Mouse (Mus musculus) liver, embryonic 11.5 days (tissue): ENCODE measurements around the gene Fem1b. TPM values are rescaled to one million over a fixed set of nuclear protein-coding genes. Genes with fewer than 3 reads are reported as not detected.

Experiments used
- ATAC-seq: fragments of 200-750 bp; cut with Nextera tagmentation; replicated peaks from 2 replicates; pipeline ENCODE4 v1.8.0; 2017; ENCODE audit warnings: moderate number of reproducible peaks, mild to moderate bottlenecking, moderate TSS enrichment, moderate library complexity; ENCODE audit not compliant: low FRiP score
- DNase-seq: peaks from one replicate; pipeline ENCODE4 v3.0.0-alpha.2; 2017; ENCODE audit warnings: low spot score
- H3K27ac ChIP-seq: fragments of 300-500 bp; sonication (generic); 2 replicates; pipeline ENCODE4 v1.5.1; 2014; ENCODE audit warnings: mild to moderate bottlenecking, low read depth, low read length, control low read depth
- H3K27me3 ChIP-seq: fragments of 300-500 bp; sonication (generic); replicated peaks from 2 replicates; pipeline ENCODE4 v1.6.1; 2014; ENCODE audit warnings: low read length, mixed read lengths; ENCODE audit not compliant: control insufficient read depth, insufficient read depth
- H3K36me3 ChIP-seq: fragments of 300-500 bp; sonication (generic); 2 replicates; pipeline ENCODE4 v1.6.1; 2014; ENCODE audit warnings: mild to moderate bottlenecking, low read length, moderate library complexity, mixed read lengths; ENCODE audit not compliant: control insufficient read depth, insufficient read depth
- H3K4me1 ChIP-seq: fragments of 300-500 bp; sonication (generic); replicated peaks from 2 replicates; pipeline ENCODE4 v1.6.1; 2014; ENCODE audit warnings: low read length, mixed read lengths; ENCODE audit not compliant: control insufficient read depth, insufficient read depth
- H3K4me2 ChIP-seq: fragments of 300-500 bp; sonication (generic); 2 replicates; pipeline ENCODE4 v1.6.1; 2014; ENCODE audit warnings: mild to moderate bottlenecking, control low read depth, moderate library complexity
- H3K4me3 ChIP-seq: fragments of 300-500 bp; sonication (generic); 2 replicates; pipeline ENCODE4 v1.5.1; 2014; ENCODE audit warnings: low read depth, low read length, control low read depth
- H3K9ac ChIP-seq: fragments of 300-500 bp; sonication (generic); 2 replicates; pipeline ENCODE4 v1.6.1; 2014; ENCODE audit warnings: low read depth, low read length, control low read depth
- H3K9me3 ChIP-seq: fragments of 300-500 bp; sonication (generic); 2 replicates; pipeline ENCODE4 v1.6.1; 2016; ENCODE audit warnings: low read length, inconsistent platforms, mixed read lengths; ENCODE audit not compliant: control insufficient read depth
- WGBS: fragments of 180-500 bp; shearing (Covaris S2); extraction: QIAGEN DNeasy Blood & Tissue Kit; methylation state at CpG from one replicate; pipeline ENCODE4 v1.1.7; 2014; 5-methylcytosine and 5-hydroxymethylcytosine counted together
- polyA plus RNA-seq: library from polyadenylated mRNA; unstranded; fragments of >200 nt; fragmentation: Nextera tagmentation; extraction: Ambion mirVana; gene quantifications from 2 replicates; pipeline ENCODE4 v1.2.1, GENCODE M21; 2014

Gene Fem1b
- polyA plus RNA-seq, 1 experiment from 2014 or later = 30.4 TPM

DNA sequence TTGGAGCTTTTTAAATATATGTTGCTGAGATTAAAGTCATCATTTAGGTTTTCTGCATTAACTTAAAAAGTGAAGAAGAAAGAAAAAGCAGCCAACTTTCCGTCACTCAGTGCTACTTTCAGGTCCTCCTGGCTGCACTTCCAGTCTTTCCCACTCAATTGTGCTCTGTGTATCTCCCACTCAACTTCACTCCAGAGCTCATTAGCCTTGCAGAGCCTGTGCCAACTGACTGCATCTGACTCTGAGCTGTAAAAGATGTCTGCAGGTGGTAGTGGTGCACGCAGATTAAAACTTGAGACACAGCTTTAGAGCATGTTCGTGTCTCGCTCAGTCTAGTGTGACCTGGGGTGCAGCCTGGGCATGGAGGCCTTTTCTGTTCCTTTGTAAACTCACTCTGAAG, 53.4 kb downstream of the Fem1b start:
- H3K9ac ChIP-seq = no peak overlapping the region
- H3K9me3 ChIP-seq = no peaks in the 10 kb centered on the region
- no peak overlapping the region for H3K4me2 ChIP-seq
- DNase-seq (no peak), ATAC-seq (no peak)
- H3K4me3 ChIP-seq = no peak overlapping the region
- no peak overlapping the region for H3K27ac ChIP-seq
- 83% methylated on average over 4 of the region's 4 CpGs for WGBS
- no peaks in the 10 kb centered on the region for H3K36me3 ChIP-seq
- H3K27me3 ChIP-seq = no peaks in the 10 kb centered on the region
- no peaks in the 10 kb centered on the region for H3K4me1 ChIP-seq

- Histone ChIP-seq H3K4me3 (no peak overlapping the region), H3K9ac (no peak overlapping the region), H3K4me1 (no peaks in the 10 kb centered on the region), H3K4me2 (no peak overlapping the region), H3K9me3 (no peaks in the 10 kb centered on the region), H3K36me3 (no peaks in the 10 kb centered on the region), H3K27ac (no peak overlapping the region), H3K27me3 (no peaks in the 10 kb centered on the region)
- ATAC-seq (no peak), DNase-seq (no peak)
- 79% methylated on average over 11 of the region's 11 CpGs for WGBS
Observed at GRCm38 (mm10) chr9:62750381-62750780, 61.4 kb downstream of the Fem1b start.

- H3K9ac ChIP-seq = no peak overlapping the region
- DNase-seq (no peak), ATAC-seq (no peak)
- H3K4me2 ChIP-seq = no peak overlapping the region
- H3K27ac ChIP-seq = no peak overlapping the region
- H3K36me3 ChIP-seq = no peaks in the 10 kb centered on the region
- no peaks in the 10 kb centered on the region for H3K4me1 ChIP-seq
- no peak overlapping the region for H3K4me3 ChIP-seq
- WGBS = 54% methylated on average over 6 of the region's 6 CpGs
- no peaks in the 10 kb centered on the region for H3K9me3 ChIP-seq
- no peaks in the 10 kb centered on the region for H3K27me3 ChIP-seq
Observed at GRCm38 (mm10) chr9:62749666-62750065, 62.1 kb downstream of the Fem1b start.

GRCm38 (mm10) chr9:62746646-62747045, 65.1 kb downstream of the Fem1b start:
- ATAC-seq (no peak), DNase-seq (no peak)
- Histone ChIP-seq H3K9ac (no peak overlapping the region), H3K9me3 (no peaks in the 10 kb centered on the region), H3K27me3 (no peaks in the 10 kb centered on the region), H3K4me3 (no peak overlapping the region), H3K4me1 (no peaks in the 10 kb centered on the region), H3K36me3 (no peaks in the 10 kb centered on the region), H3K4me2 (no peak overlapping the region), H3K27ac (no peak overlapping the region)
- WGBS = 82% methylated on average over 6 of the region's 6 CpGs

- 42% methylated on average over 7 of the region's 7 CpGs for WGBS
- Histone ChIP-seq H3K4me2 (no peak overlapping the region), H3K36me3 (no peaks in the 10 kb centered on the region), H3K27me3 (no peaks in the 10 kb centered on the region), H3K9me3 (no peaks in the 10 kb centered on the region), H3K27ac (no peak overlapping the region), H3K4me1 (no peaks in the 10 kb centered on the region), H3K9ac (no peak overlapping the region), H3K4me3 (no peak overlapping the region)
- DNase-seq (no peak), ATAC-seq (no peak)
Observed at GRCm38 (mm10) chr9:62744558-62745275, 67.0 kb downstream of the Fem1b start.

Other genes with a start within 250 kb of the Fem1b start
- 0.19 and 0.26 TPM in 2 replicates for gene Itga11, start 134.1 kb downstream of the Fem1b start, polyA plus RNA-seq
- gene Cln6, start 26.9 kb upstream of the Fem1b start, polyA plus RNA-seq = 32.2 and 34.3 TPM in 2 replicates
- gene Calml4, start 46.1 kb upstream of the Fem1b start, polyA plus RNA-seq = 1.8 and 2.6 TPM in 2 replicates
- 41.5 and 44.7 TPM in 2 replicates for gene Pias1, start 176.0 kb upstream of the Fem1b start, polyA plus RNA-seq